Mouse (Mus musculus) right cerebral cortex, adult 18-20 months (tissue): ENCODE results near the gene Tor1b.
"Not testable (repeated sequence)": the region's sequence is repeated elsewhere in the genome, so short reads cannot be mapped to it uniquely, and the experiment has no call there.

Experiments used
- DNase-seq: peaks from one replicate; pipeline ENCODE4 v3.0.0; 2022; ENCODE audit warnings: mixed read lengths

Gene Tor1b

DNA sequence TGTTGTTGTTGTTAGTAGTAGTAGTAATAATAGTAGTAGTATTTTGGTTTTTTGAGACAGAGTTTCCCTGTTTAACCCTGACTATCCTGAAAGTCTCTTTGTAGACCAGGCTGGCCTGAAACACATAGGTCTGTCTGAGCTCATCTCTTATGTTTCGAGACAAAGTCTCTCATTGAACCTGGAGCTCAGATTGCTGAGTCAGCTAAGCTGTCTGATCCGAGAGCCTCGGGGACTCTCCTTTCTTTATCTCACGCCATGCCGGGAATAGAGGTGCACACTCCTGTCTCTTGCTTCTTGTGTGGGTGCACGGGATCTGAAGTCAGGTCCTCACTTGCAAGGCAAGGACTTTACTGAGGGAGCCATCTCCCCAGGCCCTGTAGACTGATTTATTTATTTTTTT, 19.7 kb upstream of the Tor1b start:
- no peak for DNase-seq

DNA sequence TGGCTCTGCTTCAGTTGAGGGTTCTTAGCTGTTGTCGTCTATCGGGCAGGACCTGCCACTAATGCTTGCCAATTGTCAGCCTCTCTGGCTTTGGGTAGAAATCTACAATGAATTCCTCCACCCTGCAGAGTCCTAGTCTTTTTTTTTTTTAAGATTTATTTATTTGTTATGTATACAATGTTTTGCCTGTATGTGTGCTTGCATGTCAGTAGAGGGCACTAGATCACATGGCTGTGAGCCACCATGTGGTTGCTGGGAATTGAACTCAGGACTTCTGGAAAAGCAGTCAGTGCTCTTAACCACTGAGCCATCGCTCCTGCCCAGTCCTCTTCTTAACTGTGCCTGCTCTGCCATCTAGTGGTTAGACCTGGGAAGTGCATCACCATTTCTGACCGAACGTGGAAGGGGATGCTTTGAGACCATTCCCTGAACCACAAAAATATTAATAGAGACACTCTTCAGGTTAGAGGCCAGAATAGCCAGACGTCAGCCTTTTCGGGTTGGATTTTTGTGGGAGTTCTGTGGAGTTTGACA, 18.8 kb upstream of the Tor1b start:
- peak; percentile 67 for DNase-seq

DNA sequence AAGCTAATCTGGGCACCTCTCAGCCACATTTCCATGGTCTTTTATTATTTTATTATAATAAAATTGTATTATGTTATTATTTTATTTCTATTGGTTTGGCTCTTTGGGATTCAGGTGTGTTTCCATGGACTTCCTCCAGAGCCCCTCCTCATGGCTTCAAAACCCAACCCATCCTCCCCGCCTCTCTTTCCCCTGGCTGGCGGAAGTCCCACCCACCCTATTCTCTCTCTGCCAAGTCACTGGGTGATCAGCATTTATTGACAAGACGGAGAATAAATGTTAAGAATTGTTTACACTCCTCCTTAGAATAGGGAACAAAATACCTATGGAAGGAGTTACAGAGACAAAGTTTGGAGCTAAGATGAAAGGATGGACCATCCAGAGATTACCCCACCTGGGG, 16.0 kb upstream of the Tor1b start:
- DNase-seq: no peak

DNA sequence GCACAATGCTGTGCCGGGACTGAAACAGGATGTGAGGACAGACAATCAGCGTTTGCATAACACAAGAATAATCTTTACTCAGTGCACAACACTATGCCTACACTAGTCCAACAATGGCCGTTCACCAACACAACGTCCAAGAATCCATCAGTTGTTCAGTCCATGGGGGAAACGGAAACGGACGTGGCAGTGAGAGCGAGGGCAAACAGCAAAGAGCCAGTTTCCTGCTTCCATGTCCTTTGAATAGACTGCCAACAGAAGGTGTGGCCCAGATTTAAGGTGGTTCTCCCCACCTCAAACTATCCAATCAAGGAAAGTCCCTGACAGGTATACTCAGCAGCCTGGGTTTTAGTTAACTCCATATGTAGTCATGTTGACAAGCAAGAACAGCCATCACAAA, 15.0 kb upstream of the Tor1b start:
- DNase-seq: no peak

DNA sequence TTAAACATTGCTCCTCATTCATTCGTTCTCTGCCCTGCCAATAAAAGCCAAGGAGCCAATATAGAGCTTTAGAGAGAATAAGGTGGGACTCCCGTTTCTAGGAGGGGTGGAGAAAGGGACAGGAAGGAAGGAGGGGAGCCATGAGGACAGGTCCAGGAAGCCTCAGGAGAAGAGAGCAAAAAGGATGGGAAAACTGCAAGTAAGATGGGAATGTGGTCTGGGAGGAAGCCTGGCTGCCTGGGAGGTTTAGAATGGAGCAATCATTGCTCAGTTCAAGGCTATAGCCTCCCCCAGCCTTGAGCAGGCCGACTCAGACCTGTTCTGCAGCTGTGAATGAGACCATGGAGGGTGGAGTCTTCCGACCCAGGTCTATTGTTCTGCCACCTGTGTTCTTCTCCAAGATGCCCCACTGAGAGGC, 14.2 kb upstream of the Tor1b start:
- no peak for DNase-seq

DNA sequence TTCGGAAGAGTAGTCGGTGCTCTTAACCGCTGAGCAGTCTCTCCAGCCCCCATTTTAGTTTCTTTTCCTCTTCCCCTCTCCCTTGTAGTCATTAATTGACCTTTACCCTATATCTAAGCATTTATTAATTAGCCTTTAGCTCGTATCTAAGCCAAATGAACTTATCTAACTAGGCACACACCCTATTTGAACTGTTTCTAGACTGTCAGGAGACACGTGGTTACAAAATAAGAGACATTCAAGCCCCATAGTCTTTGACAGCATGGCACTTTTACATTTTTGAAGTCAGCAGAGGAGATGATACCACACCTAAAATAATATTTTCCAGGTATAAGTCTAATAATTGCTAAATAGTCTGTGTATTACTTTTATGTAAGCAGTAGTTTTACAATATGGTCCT, 11.2 kb upstream of the Tor1b start:
- no peak for DNase-seq

DNA sequence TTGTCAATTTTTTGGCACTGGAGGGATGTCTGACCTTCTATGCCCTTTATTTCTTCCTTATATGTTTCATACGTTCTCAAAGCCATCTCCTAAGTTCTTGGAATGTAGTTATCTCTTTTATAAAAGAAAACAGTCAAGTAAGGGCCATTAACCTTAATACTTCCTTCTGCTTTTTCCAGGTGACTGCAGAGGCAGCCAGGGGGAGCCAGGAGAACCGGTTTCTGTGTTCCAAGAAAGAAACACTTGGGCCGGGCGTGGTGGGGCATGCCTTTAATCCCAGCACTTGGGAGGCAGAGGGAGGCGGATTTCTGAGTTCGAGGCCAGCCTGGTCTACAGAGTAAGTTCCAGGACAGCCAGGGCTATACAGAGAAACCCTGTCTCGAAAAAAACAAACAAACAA, 10.6 kb upstream of the Tor1b start:
- DNase-seq: not testable (repeated sequence)

DNA sequence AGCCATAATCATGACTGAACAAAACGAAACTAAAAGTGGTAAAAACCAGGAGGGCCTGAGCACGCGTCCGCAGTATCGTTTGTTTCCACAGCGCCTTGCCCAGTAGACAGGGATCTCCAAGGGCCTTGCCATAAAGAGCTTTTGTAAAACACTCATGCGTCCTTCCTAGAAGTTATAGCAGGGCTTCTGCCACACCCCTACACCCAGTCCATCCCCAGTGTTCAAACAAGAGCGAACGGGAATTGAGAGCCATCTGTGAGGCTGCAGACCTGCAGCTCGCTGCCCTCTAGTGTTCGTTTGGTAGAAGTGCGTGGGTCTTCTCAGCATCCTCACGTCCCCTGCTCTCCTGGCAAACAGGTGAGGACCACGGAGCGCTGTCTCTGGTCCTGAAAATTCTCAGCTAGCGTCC, 10.2 kb upstream of the Tor1b start:
- peak; percentile 66 for DNase-seq

DNA sequence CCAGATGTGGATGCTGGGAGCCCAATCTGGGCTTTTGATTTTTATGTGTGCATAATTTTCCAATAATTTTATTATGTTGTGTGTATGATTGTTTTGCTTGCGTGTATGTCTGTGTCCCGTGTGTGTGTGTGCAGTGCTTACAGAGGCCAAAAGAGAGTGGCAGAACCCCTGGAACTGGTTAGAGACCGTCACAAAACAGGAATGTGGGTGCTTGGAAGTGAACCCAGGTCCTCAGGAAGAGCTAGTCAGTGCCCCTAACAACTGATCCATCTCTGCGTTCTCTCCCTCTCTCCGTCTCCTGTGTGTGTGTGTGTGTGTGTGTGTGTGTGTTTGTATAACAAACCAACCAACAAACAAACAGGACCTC, 319 bp upstream of the Tor1b start:
- DNase-seq: no peak

DNA sequence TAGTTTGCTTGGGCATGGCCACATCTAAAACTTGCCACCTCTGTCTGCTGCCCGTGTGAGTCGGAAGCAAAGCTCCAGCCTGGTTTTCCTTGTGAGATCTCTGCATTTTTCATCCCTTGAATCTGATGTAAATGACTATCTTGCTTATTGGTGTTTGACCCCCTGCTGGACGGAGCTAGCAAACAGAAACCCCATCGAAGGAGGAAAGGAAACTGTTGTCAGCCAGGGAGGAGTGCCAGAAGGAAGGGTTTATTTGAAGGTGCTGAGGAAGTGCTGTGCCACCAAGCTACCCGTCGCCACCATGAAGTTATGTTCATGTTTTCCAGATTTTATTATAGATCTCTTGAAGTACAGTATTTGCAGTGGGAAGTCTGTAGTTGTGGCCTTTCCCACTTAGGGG, 2.0 kb downstream of the Tor1b start:
- no peak for DNase-seq

DNA sequence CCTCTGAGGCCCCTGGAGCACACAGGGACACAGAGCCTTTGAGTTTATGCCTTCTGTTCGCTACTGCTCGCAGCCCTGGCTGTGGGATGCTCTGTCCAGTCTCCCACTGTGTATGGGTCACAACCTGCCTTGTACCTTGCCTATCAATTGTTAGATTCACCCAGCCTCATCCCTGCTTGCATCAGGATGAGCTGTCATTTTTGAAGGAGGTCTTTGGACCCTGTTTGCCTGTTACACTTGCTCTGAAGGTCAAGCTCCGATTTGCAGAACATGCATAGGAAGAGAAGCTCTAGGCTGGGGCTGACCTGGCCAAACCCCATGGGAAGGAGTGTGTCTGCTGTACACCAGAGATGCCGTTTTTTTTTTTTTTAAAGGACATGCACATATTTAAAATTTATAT, 4.8 kb downstream of the Tor1b start:
- DNase-seq: no peak

DNA sequence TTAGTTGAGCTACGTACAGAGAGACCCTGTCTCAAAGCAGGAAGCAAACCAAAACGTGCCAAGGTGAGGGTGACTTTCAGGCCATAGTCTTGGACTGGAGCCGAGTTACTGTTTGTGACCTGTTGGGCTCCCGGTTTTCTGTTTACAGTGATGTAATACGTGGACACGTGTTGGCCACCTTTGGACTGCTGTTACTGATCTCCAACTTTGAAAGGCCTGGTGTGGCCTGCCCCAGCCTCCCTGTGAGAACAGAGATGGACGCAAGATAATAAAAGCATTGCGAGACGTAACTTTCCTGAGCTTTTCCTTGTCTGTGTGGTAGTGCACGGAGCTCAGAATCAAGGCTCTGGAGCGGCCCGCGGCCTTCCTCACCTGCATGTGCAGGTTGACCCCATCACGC, 6.0 kb downstream of the Tor1b start:
- DNase-seq: no peak

DNA sequence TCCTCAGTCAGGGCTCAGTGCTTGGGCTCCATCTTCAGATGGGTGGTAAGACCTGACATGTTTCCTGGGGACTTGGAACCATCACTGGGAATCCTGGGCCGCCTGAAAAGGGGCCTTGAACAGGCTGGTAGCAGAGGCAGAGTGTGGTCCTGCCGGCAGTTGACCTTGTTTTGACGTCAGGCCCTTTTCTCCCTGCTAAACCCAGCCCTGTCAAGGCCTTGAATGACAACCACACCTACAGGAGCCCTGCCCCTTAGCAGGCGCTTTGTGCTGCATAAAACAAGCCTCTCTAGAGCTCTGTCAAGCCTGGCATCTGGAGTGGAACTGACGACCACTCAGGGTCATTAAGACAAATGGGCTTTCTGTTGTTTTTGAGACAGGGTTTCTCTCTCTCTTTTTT, 7.1 kb downstream of the Tor1b start:
- DNase-seq: no peak

DNA sequence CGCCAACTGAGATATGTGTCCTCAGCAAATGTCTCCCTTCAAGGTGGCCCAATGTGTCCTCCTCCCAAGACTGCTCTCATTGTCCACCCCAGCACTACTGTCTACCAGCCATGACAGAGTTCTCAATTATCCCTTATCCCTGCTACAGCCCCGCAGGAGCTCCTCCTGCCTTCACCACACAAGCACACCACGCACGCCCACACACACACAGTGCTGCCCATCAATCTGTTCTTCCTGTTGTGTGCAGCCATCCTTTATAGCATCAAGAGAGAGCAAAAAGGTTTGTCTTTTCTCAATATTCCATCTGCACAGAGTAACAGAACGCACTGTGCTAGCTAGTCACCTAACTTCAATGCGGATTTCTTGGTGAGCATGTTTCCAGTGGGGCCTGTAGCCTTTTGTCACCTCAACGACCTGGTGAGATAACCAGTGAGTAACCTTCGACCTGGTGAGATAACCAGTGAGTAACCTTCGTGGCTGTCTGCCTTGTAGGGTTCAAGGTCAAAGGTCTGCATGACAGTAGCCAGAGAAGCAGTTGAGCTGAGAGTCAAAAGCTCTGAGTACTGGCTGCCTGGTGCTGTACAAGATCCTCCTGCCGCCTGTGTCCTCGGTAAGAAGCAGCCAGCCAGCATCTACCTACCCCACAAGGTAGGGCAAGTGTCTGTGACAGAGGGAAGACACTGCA, 10.0 kb downstream of the Tor1b start:
- DNase-seq: peak; percentile 41

DNA sequence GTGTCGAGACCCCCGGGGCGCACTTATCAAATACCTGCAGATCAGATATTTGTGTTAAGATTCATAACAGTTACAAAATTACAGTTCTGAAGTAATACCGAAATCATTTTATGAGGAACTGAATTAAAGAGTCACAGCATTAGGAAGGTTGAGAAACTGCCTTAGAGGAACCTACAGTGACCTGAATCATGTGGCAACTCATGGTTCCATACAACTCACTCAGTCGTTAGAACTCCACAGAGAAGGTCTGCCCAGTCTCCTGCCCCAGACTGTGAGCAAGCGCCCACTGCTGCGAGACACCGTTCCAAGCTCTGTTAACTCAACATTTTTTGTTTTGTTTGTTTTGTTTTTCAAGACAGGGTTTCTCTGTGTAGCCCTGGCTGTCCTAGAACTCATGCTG, 12.9 kb downstream of the Tor1b start:
- no peak for DNase-seq

DNA sequence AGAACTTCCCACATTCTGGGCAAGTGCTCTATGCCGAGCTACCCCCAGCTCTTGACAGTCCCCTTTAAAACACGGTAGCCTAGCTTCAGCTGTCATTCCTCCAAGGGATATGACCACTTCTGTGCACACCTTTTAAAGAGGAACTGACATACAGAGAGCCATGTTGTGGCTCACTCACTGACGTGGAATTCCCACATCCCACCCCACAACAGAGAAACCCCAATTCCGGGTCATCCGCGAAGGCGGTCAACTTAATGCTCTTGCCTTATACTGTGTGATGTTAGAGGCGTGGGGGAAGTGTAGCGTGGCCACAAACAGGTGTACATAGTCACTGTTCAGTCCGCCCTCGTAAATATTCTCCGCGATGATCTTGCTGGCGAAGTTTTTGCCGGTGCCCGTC, 14.1 kb downstream of the Tor1b start:
- DNase-seq: no peak

DNA sequence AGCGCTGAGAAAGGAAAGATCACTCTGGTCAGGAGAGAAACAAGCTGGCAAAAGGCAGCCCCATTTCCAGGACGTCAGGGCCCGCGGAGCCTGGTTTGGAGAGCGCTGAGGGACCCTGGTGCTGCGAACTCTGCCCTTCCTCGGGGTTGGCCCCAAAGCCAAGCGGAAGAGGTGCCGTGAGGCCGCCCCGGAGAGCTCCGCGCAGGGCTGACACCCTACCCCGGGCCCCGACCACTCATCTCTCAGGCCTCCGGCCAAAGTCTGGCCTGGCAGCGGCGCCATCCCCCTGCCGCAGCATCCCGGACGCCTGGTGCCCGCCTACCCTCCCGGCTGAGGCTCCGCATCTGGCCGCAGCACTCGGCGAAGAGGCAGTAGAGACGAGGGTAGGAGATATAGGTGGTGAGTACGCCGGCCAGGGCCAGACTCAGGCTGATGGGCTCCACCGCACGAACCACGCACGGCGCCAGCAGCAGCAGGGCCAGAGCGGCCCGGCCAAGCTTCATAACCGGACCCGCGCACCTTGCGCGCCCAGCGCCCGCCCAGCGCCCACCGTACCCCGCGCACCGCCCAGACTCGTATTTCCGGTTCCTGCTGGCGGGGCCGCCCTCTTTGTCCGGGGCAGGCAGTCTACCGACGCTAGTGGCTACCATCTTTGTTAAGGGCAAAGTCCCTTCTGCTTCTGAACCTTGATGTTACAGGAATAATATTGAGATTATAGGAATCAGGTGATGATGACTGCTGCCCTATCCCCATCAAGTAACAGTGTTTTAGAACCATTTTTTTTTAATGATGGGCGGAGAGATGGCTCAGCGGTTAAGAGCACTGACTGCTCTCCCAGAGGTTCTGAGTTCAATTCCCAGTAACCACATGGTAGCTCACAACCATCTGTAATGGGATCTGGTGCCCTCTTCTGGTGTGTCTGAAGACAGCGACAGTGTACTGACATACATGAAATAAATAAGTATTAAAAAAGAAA, 14.9 kb downstream of the Tor1b start, which contains the start of gene Tor1a:
Gene Tor1a, minus strand, starts transcription at position 582 of the 976 bp plus-strand sequence.
- peak; percentile 92 for DNase-seq

DNA sequence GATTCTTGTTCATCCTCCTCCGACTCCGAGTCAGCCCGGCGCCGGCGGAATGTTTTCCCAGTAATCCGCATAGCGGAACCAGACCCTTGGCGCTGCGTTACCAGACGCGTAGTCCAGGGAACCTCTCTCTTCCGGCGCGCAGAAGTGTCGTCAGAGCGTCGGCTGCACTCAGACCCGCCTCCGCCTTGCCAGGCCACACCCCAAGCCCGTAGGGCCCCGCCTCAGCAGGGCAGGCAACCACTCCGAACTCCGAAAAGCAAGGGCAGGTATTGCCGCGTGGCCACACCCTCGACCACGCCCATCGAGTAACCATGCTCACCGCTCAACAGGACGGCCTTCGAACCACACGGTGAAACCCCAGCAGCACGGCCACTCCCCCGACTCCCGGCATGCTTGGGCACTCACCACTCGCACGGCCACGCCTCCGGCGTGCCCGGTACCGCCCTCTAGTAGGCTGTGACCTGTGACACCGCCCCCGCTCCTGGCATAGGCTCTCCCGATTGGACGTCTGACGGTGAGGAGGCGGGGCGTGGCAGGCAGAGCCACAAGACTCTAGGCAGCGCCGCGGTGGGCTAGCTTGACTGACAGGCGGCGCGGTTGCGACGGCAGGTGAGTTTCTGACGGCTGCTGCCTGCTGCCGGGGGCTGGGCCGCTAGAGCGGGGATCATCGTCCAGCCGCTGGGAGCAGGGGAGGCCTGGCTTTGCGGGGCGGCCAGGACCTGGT, 29.2 kb downstream of the Tor1b start, which contains the start of the genes BC005624 and Usp20:
Gene BC005624, minus strand, starts transcription at position 412 of the 724 bp plus-strand sequence.
Gene Usp20, plus strand, starts transcription at position 490 of the 724 bp plus-strand sequence.
- peak; percentile 100 for DNase-seq

DNA sequence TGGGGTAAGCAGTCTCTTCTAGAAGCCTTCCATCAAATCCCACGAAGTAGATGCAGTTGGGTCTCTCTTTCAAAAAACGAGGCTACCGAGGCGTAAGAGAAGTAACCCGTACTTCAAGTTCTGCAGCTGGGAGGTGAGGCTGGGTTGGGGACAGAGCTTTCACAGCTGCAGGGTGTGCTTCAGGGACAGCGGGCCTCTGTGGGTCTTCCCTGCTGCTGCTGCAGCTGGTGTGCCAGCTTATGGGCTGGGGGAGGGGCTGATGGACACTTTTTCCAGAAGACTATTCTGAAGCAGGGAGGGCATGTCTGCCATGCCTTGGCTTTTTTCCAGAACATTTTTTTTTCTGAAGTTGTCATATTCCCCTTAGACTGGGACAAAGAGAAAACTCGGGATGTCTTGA, 30.3 kb downstream of the Tor1b start:
- no peak for DNase-seq

DNA sequence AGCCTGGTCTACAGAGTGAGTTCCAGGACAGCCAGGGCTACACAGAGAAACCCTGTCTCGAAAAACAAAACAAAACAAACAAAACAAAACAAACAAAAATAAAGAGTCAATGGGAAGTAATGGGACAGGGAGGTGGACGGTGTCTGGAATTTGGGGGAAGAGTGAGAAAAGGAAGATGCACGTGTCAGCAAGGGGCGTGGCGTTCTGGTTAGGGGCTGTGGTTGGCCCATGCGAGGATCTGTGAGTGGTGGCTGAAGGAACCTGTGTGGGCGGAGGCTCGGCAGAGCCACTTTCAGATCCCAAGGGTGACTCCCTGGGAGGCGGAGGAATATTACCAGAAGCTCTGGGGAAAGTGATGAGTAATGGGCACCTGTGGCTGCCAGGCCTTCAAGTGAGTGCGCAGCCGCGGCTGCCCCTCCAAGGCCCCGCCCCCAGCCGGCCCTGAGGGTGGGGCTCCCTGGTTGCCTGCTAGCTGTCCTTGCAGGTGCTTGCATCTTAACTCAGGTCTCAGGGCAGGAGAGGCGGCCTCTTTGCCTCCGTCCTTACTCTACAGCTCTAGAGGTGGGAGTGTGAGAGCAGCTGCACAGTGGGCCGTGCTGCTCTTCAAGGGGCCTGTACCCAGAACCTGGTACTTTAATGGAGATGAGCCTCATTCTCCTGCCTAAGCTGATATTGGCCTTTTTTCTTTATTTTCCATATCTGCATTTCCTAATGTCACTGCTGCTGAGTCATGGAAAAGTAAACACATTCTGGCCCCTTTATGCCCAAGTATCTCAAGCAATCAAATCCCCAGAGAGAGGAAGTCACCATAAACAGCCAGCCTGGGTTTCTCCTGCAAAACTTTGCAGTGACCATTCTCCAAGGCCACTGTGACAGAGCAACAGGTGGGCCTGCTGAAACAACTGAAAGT, 32.6 kb downstream of the Tor1b start:
- peak; percentile 58 for DNase-seq

DNA sequence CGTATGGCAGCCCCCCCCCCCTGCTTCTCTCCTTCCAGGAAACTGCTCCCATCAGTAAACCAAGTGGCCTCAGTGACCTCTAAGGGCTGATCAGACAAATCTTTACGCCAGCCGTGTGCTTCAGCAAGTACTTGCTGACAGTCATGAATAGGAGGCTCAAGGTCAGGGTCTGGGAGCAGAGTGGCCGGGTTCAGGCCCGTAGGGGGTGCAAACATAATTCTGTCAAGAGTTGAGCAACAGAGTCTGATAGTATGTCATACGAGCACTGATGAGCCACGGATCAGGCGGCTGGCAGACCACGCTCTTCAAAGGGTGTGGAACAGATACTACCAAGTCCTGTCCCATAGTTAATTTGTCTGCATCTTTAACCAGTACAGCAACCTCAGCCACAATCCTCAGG, 37.5 kb downstream of the Tor1b start:
- no peak for DNase-seq

DNA sequence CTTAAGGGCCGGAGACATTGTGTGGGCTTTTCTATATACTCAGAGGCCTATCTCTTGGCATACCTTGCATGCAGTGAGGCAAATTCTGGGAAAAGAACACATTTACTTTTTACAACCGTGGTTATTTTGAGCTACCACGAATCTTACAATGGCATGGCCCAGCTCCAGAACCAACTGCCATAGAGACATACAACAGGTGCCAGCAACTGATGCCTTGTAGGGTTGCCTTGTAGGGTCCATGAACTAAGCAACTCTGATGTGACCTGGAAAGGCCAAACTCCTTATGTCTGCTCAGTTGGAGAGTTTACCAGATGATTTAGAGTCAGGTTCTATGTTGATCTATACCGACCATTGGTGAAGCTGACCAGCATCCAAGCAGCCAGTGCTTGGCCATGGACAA, 42.1 kb downstream of the Tor1b start:
- no peak for DNase-seq
